In the genomic region with DNA sequence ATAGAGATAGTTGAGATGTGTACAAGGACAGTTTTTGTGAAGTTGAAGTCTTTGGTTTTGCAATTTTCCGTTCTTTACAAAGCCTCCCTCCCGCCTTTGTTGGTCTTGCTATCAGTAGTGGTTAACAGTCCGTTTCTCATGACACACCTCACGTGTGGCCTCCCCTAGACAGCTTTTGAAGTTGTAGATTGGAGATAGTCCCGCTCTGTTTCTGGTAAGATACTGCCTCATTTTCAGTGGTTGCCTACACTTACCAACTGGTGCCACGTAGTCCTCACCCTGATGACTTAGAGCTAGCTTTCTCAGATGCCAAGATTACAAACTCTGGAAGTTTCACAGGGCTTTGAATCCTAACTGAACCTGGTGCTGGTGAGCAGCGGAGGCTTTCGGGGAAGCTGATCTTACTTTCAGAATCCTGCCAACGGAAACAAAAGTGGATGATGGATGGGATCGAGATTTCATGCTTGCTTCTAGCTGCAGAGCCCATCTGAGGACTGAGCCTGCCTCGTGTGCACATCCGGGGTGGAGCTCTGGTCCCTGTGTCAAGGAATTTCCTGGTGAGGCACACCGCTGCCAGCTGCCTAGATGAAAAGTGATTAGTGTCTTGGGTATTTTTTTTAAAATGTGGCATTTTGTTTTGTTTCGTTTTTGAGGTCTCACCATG, we compare ENCODE assay signal across 14 mouse cellular contexts. TPM values are rescaled to one million over a fixed set of nuclear protein-coding genes. Genes with fewer than 3 reads are reported as not detected.
DNase-seq lines count a peak whose midpoint lies in the region; ATAC-seq and TF ChIP-seq lines count a peak whose summit lies in the region.
"Had no signal": no experiment of that assay in that cellular context is flagged by ENCODE, and none has a peak within 500 bp of the region (broad histone marks: within the 10 kb centered on the region; RNA-seq: fewer than 3 reads in every experiment).

No protein-coding gene starts in this region.

- peak overlapping the region; percentile 47; the same call in 1 of the 2 replicates for H3K4me2 ChIP-seq in CH12.LX (ENCODE audit: insufficient read depth, low read depth, poor library complexity, severe bottlenecking)
- H3K4me2 ChIP-seq in liver, postnatal 0 days (ENCODE audit: low read depth, low read length), result peak overlapping the region; percentile 50
- H3K4me2 ChIP-seq: forebrain, embryonic 12.5 days; midbrain, embryonic 15.5 days had no signal

- no peak overlapping the region; the same call in 1 of the 2 replicates for H3K9ac ChIP-seq in CH12.LX (ENCODE audit: insufficient read depth, low read depth)
- H3K9ac ChIP-seq in liver, postnatal 0 days (replicated peaks), result 0 out of 2 replicates have a peak overlapping the region, but pooled peaks have one; percentile 11
- H3K9ac ChIP-seq: forebrain, embryonic 12.5 days; midbrain, embryonic 15.5 days had no signal

- no peak overlapping the region for H3K4me3 ChIP-seq in CH12.LX (replicated peaks in 1 of 3; ENCODE audit: low read depth in 2 of 3, low read length in 2 of 3, poor library complexity in 1 of 3)
- H3K4me3 ChIP-seq in liver, postnatal 0 days (ENCODE audit: low read depth, low read length), result no peak overlapping the region
- H3K4me3 ChIP-seq: embryonic facial prominence, embryonic 10.5 days; forebrain, embryonic 12.5 days; midbrain, embryonic 15.5 days had no signal

- TF ChIP-seq RAD21 in CH12.LX (IDR thresholded peaks at IDR 0.05; ENCODE audit: low read depth, low read length), result no peak

- in situ Hi-C loops in CH12.LX (cut with MboI; ENCODE audit: low pct_ligation_motif_present, low pct_unique_long_range_greater_than_20kb, low sequenced_read_pairs), result no loop called here

- peak; percentile 75 for ATAC-seq in erythroid progenitor cell, adult 5-6 weeks (replicated peaks; ENCODE audit: low FRiP score, poor library complexity, severe bottlenecking)
- peak; percentile 79 for ATAC-seq in liver, postnatal 0 days
- ATAC-seq: midbrain, embryonic 15.5 days had no signal

- no peaks in the 10 kb centered on the region for H3K4me1 ChIP-seq in CH12.LX (ENCODE audit: control insufficient read depth in 1 of 2, insufficient read depth in 2 of 2)
- H3K4me1 ChIP-seq in liver, postnatal 0 days (ENCODE audit: insufficient read depth), result no peaks in the 10 kb centered on the region
- H3K4me1 ChIP-seq: embryonic facial prominence, embryonic 10.5 days; forebrain, embryonic 12.5 days; midbrain, embryonic 15.5 days had no signal

- no peaks in the 10 kb centered on the region for H3K36me3 ChIP-seq in CH12.LX (replicated peaks in 1 of 2; ENCODE audit: control insufficient read depth in 1 of 2, insufficient read depth in 1 of 2, low read length in 1 of 2)
- no peaks in the 10 kb centered on the region for H3K36me3 ChIP-seq in liver, postnatal 0 days (replicated peaks; ENCODE audit: insufficient read depth, low read length)
- H3K36me3 ChIP-seq: embryonic facial prominence, embryonic 10.5 days; forebrain, embryonic 12.5 days; G1E; midbrain, embryonic 15.5 days had no signal

- DNase-seq in kidney, adult 9 months, result peak; percentile 42
- no peak for DNase-seq in kidney, postnatal 4 days
- DNase-seq in CH12.LX (ENCODE audit: extremely low read depth), result no peak
- no peak for DNase-seq in liver, postnatal 0 days
- DNase-seq in retina, embryonic 14.5 days (ENCODE audit: low spot score), result no peak
- no peak for DNase-seq in urinary bladder, postnatal 36 days (ENCODE audit: low spot score in 2 of 2)
- DNase-seq in adrenal gland, postnatal 4 days (ENCODE audit: low spot score in 2 of 2), result no peak
- DNase-seq: gastrocnemius, postnatal 25 days had no signal

- no peak for TF ChIP-seq CTCF in CH12.LX (conservative IDR thresholded peaks at IDR 0.05 in 1 of 2, IDR thresholded peaks at IDR 0.05 in 1 of 2; ENCODE audit: low read depth in 2 of 2, low read length in 2 of 2)
- no peak for TF ChIP-seq CTCF in liver, postnatal 0 days (IDR thresholded peaks at IDR 0.05; ENCODE audit: low read depth)

- 40% methylated on average over 14 of the region's 14 CpGs for WGBS in liver, postnatal 0 days (ENCODE audit: insufficient replicate concordance)

- peaks cover 4% of the 10 kb centered on the region for H3K9me3 ChIP-seq in CH12.LX (replicated peaks; ENCODE audit: low read length)
- no peaks in the 10 kb centered on the region for H3K9me3 ChIP-seq in liver, postnatal 0 days (ENCODE audit: low read length)
- H3K9me3 ChIP-seq: embryonic facial prominence, embryonic 10.5 days; forebrain, embryonic 12.5 days; G1E; midbrain, embryonic 15.5 days had no signal

- dilution Hi-C loops in CH12.LX (cut with MboI; ENCODE audit: extremely low pct_ligation_motif_present, extremely low pct_unique_long_range_greater_than_20kb, low sequenced_read_pairs), result no loop called here

- no peak for TF ChIP-seq EP300 in CH12.LX (IDR thresholded peaks at IDR 0.05; ENCODE audit: low read length)
- TF ChIP-seq EP300 in liver, postnatal 0 days (IDR thresholded peaks at IDR 0.05; ENCODE audit: low read depth), result peak; percentile 66; the same call in 1 of the 2 replicates

- H3K27me3 ChIP-seq in CH12.LX (replicated peaks), result peaks cover 34% of the 10 kb centered on the region
- H3K27me3 ChIP-seq in liver, postnatal 0 days (ENCODE audit: insufficient read depth, low read length), result no peaks in the 10 kb centered on the region
- H3K27me3 ChIP-seq: forebrain, embryonic 12.5 days; midbrain, embryonic 15.5 days had no signal

- TF ChIP-seq POLR2A in CH12.LX (IDR thresholded peaks at IDR 0.05; ENCODE audit: low read depth, low read length), result 0 out of 2 replicates have a peak, but pooled peaks have one; percentile 21

- H3K79me2 ChIP-seq in CH12.LX (replicated peaks; ENCODE audit: control insufficient read depth, extremely low read depth, insufficient read depth, poor library complexity, severe bottlenecking), result no peaks in the 10 kb centered on the region; the same call in 1 of the 2 replicates

- H3K27ac ChIP-seq in CH12.LX (ENCODE audit: insufficient read depth, low read depth), result no peak overlapping the region
- peak overlapping the region; percentile 6; the same call in 1 of the 2 replicates for H3K27ac ChIP-seq in liver, postnatal 0 days (ENCODE audit: low read depth)
- H3K27ac ChIP-seq: embryonic facial prominence, embryonic 10.5 days; forebrain, embryonic 12.5 days; midbrain, embryonic 15.5 days had no signal

TF ChIP-seq in CH12.LX, 34 proteins besides CTCF, POLR2A, EP300 and RAD21:
- TF ChIP-seq BHLHE40 (IDR thresholded peaks at IDR 0.05; ENCODE audit: low read depth, low read length) (0 out of 2 replicates have a peak, but pooled peaks have one; percentile 33), ZC3H11A (IDR thresholded peaks at IDR 0.05; ENCODE audit: low read depth, low read length) (no peak)

RNA-seq across cellular contexts. Expression of gene Ptprh, which starts 10.0 kb away (rescaled TPM):
- total RNA-seq in CH12.LX (2012; rRNA removed) (not detected in 2 replicates), CH12.LX (2014; rRNA removed) (not detected in 2 replicates)
- not detected in 2 replicates for polyA plus RNA-seq in CH12.LX (2012; ENCODE audit: insufficient read length, low read depth)
- total RNA-seq in erythroid progenitor cell, adult 5-6 weeks (2015; ENCODE audit: low replicate concordance), result not detected in 2 replicates
- total RNA-seq in erythroid progenitor cell, adult 5-6 weeks (2017; ENCODE audit: low replicate concordance), result not detected in 2 replicates
- not detected in 2 replicates for polyA plus RNA-seq in liver, postnatal 0 days (2015; fragmentation: Nextera tagmentation; extraction: Ambion mirVana)
- under 1 TPM in 1 of 2 experiments, not detected in 1; 0.23 TPM for total RNA-seq in adrenal gland, postnatal 4 days (2021)
- total RNA-seq: gastrocnemius, postnatal 25 days had no signal
- polyA plus RNA-seq: embryonic facial prominence, embryonic 10.5 days; forebrain, embryonic 12.5 days; G1E; lung, embryonic 16.5 days had no signal

RNA-seq across cellular contexts. Expression of gene Tmem86b, which starts 17.4 kb away (rescaled TPM):
- total RNA-seq in CH12.LX (2012; rRNA removed) (5.9 and 7.2 TPM in 2 replicates), CH12.LX (2014; rRNA removed) (4.3 TPM in 2 replicates)
- polyA plus RNA-seq in CH12.LX (2012; ENCODE audit: insufficient read length, low read depth), result 9.1 and 10.6 TPM in 2 replicates
- total RNA-seq in erythroid progenitor cell, adult 5-6 weeks (2015; ENCODE audit: low replicate concordance), result 72.1 and 91.0 TPM in 2 replicates
- total RNA-seq in erythroid progenitor cell, adult 5-6 weeks (2017; ENCODE audit: low replicate concordance), result 37.6 and 45.8 TPM in 2 replicates
- 31.8 and 35.4 TPM in 2 replicates for polyA plus RNA-seq in liver, postnatal 0 days (2015; fragmentation: Nextera tagmentation; extraction: Ambion mirVana)
- 10 to 100 TPM; 12.8 to 16.6 TPM for total RNA-seq in adrenal gland, postnatal 4 days (2021)

RNA-seq across cellular contexts. Expression of gene Ppp6r1, which starts 44.9 kb away (rescaled TPM):
- total RNA-seq in CH12.LX (2012; rRNA removed) (85.6 and 91.2 TPM in 2 replicates), CH12.LX (2014; rRNA removed) (53.0 and 59.2 TPM in 2 replicates)
- 108 and 118 TPM in 2 replicates for polyA plus RNA-seq in CH12.LX (2012; ENCODE audit: insufficient read length, low read depth)
- total RNA-seq in erythroid progenitor cell, adult 5-6 weeks (2015; ENCODE audit: low replicate concordance), result 62.0 and 84.3 TPM in 2 replicates
- total RNA-seq in erythroid progenitor cell, adult 5-6 weeks (2017; ENCODE audit: low replicate concordance), result 73.6 and 85.1 TPM in 2 replicates
- polyA plus RNA-seq in liver, postnatal 0 days (2015; fragmentation: Nextera tagmentation; extraction: Ambion mirVana), result 3.8 and 4.5 TPM in 2 replicates
- total RNA-seq in adrenal gland, postnatal 4 days (2021), result 100 to 1,000 TPM in 1 of 2 experiments, 10 to 100 TPM in 1; 98.4 to 103 TPM
